Mouse (Mus musculus) brown adipose tissue, adult 24 weeks (tissue): Measurements from ENCODE around the gene Thbd. TPM values are rescaled to one million over a fixed set of nuclear protein-coding genes. Genes with fewer than 3 reads are reported as not detected.

Source experiments
- H3K27ac ChIP-seq: fragments of 200-500 bp; replicated peaks from 2 replicates; pipeline ENCODE4 v1.5.1; 2012; ENCODE audit warnings: low read depth, mild to moderate bottlenecking, low read length
- H3K4me1 ChIP-seq: fragments of 200-500 bp; 2 replicates; pipeline ENCODE4 v1.6.1; 2012; ENCODE audit warnings: low read length, mixed read lengths; ENCODE audit not compliant: control insufficient read depth, insufficient read depth, insufficient read length
- H3K4me3 ChIP-seq: fragments of 200-500 bp; 2 replicates; pipeline ENCODE4 v1.5.1; 2012; ENCODE audit warnings: low read depth, mild to moderate bottlenecking, low read length, moderate library complexity; ENCODE audit not compliant: insufficient read depth
- polyA plus RNA-seq: library from polyadenylated mRNA; stranded (reverse); fragments of >200 nt; gene quantifications from 2 replicates; pipeline ENCODE4 v1.2.4, GENCODE M21; 2012; ENCODE audit not compliant: missing spikeins, insufficient read depth, insufficient read length

The Thbd gene
- polyA plus RNA-seq, 1 experiment = 14.6 TPM

- H3K4me1 ChIP-seq = peaks cover 8% of the 10 kb centered on the region
- H3K27ac ChIP-seq = peak overlapping the region; percentile 98
- H3K4me3 ChIP-seq = peak overlapping the region; percentile 78
These were observed 31.8 kb upstream of the Thbd start for GRCm38 (mm10) chr2:148439691-148440276.

- H3K27ac ChIP-seq = peak overlapping the region; percentile 42; the same call in 1 of the 2 replicates
- H3K4me1 ChIP-seq = 0 out of 2 replicates have a peak, but pooled peaks cover 2% of the 10 kb centered on the region
- H3K4me3 ChIP-seq = peak overlapping the region; percentile 24; the same call in 1 of the 2 replicates
These were observed 28.3 kb upstream of the Thbd start for GRCm38 (mm10) chr2:148436285-148436684.

GRCm38 (mm10) chr2:148432346-148432745, 24.4 kb upstream of the Thbd start:
- no peak overlapping the region for H3K4me3 ChIP-seq
- no peak overlapping the region for H3K27ac ChIP-seq
- H3K4me1 ChIP-seq = peaks cover 9% of the 10 kb centered on the region; the same call in 1 of the 2 replicates

- no peak overlapping the region for H3K4me3 ChIP-seq
- H3K4me1 ChIP-seq = peaks cover 9% of the 10 kb centered on the region; the same call in 1 of the 2 replicates
- no peak overlapping the region for H3K27ac ChIP-seq
These were observed 23.0 kb upstream of the Thbd start for GRCm38 (mm10) chr2:148430941-148431340.

GRCm38 (mm10) chr2:148429001-148429505, 21.1 kb upstream of the Thbd start:
- Histone ChIP-seq H3K27ac (no peak overlapping the region), H3K4me1 (peaks cover 9% of the 10 kb centered on the region; the same call in 1 of the 2 replicates), H3K4me3 (no peak overlapping the region)

- H3K27ac ChIP-seq = no peak overlapping the region
- H3K4me3 ChIP-seq = no peak overlapping the region
- peaks cover 9% of the 10 kb centered on the region; the same call in 1 of the 2 replicates for H3K4me1 ChIP-seq
These were observed 20.5 kb upstream of the Thbd start for GRCm38 (mm10) chr2:148428523-148428922.

GRCm38 (mm10) chr2:148427553-148427952, 19.6 kb upstream of the Thbd start:
- Histone ChIP-seq H3K4me3 (no peak overlapping the region), H3K4me1 (peaks cover 9% of the 10 kb centered on the region; the same call in 1 of the 2 replicates), H3K27ac (no peak overlapping the region)

GRCm38 (mm10) chr2:148425709-148426382, 17.9 kb upstream of the Thbd start:
- Histone ChIP-seq H3K27ac (no peak overlapping the region), H3K4me3 (no peak overlapping the region), H3K4me1 (peaks cover 11% of the 10 kb centered on the region; the same call in 1 of the 2 replicates)

- H3K27ac ChIP-seq = no peak overlapping the region
- H3K4me3 ChIP-seq = no peak overlapping the region
- H3K4me1 ChIP-seq = peaks cover 2% of the 10 kb centered on the region; the same call in 1 of the 2 replicates
These were observed 13.7 kb upstream of the Thbd start for GRCm38 (mm10) chr2:148421706-148422105.

GRCm38 (mm10) chr2:148421112-148421511, 13.1 kb upstream of the Thbd start:
- Histone ChIP-seq H3K4me1 (peaks cover 2% of the 10 kb centered on the region; the same call in 1 of the 2 replicates), H3K4me3 (no peak overlapping the region), H3K27ac (no peak overlapping the region)

GRCm38 (mm10) chr2:148419776-148420175, 11.8 kb upstream of the Thbd start:
- H3K27ac ChIP-seq = no peak overlapping the region
- peaks cover 2% of the 10 kb centered on the region; the same call in 1 of the 2 replicates for H3K4me1 ChIP-seq
- no peak overlapping the region for H3K4me3 ChIP-seq

- peaks cover 2% of the 10 kb centered on the region; the same call in 1 of the 2 replicates for H3K4me1 ChIP-seq
- no peak overlapping the region for H3K4me3 ChIP-seq
- H3K27ac ChIP-seq = no peak overlapping the region
These were observed 11.2 kb upstream of the Thbd start for GRCm38 (mm10) chr2:148419151-148419550.

GRCm38 (mm10) chr2:148409821-148410220, 1.8 kb upstream of the Thbd start:
- Histone ChIP-seq H3K27ac (no peak overlapping the region), H3K4me3 (no peak overlapping the region)

GRCm38 (mm10) chr2:148409141-148409540, 1.2 kb upstream of the Thbd start:
- Histone ChIP-seq H3K27ac (no peak overlapping the region), H3K4me3 (peak overlapping the region; percentile 22), H3K4me1 (no peaks in the 10 kb centered on the region)

More at GRCm38 (mm10) chr2:148409821-148410220, 1.8 kb upstream of the Thbd start:
- H3K4me1 ChIP-seq = no peaks in the 10 kb centered on the region

- Histone ChIP-seq H3K4me1 (no peaks in the 10 kb centered on the region), H3K27ac (peak overlapping the region; percentile 85), H3K4me3 (peak overlapping the region; percentile 68)
These were observed 753 bp upstream of the Thbd start for GRCm38 (mm10) chr2:148408761-148409120.
